Mouse (Mus musculus): ENCODE results near the gene Ube2e1. TPM values are rescaled to one million over a fixed set of nuclear protein-coding genes. Genes with fewer than 3 reads are reported as not detected.

The Ube2e1 gene
- polyA plus RNA-seq, 1 experiment from 2014 or later = 83.7 TPM

DNA sequence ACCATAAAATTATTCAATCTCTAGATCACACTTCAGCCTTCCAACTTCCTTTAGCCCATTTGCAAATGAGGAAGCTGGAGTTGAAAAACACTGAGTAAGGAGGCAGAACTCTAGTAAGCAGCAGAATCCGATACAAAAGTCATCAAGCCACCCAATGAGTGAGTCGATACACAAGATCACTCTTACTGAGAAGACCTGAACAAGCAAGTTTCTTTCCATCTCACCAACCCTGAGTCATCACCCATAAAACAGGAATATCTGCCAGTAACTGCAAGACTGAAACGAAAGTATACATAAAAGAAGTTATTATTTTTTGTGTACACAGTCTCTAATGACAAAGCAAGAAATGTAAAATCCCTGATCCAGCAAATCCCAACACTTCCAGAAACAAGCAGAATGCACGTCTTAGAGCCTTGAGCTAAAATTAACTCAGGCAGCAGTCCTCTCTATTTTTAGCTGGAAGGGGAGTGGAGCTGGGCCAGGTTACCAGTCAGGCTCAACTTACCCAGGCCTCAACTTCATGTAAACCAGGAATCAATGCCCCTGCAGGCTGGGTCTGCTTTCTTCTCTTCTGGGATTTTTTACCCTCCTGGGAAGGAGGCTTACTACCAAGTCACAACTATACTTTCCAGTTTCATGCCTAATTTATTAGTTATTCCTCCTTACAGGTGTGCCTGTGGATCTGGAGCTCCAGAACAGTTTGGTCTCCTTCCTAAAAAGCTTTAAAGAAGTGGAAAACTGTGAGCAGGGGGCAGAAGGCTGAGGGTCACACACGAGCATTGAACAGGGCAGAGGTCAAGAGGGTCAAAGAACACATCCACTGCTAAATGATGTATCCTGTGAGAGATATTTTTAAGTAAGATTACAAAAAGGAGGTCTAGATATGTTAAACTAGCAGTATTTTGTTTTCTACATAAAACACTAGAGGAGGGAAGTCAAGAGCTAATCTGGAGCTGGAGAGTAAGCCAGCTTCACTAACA lies 97.4 kb downstream of the Ube2e1 start:
- H3K9ac ChIP-seq (replicated peaks; ENCODE audit: low read depth) = no peak overlapping the region
- 0 out of 2 replicates have a peak overlapping the region, but pooled peaks have one; percentile 5 for H3K4me2 ChIP-seq (replicated peaks; ENCODE audit: low read depth, low read length)
- 0 out of 2 replicates have a peak, but pooled peaks cover 4% of the 10 kb centered on the region for H3K4me1 ChIP-seq (ENCODE audit: insufficient read depth, low read depth, low read length)
- peak; percentile 44 for DNase-seq (ENCODE audit: low spot score)
- H3K9me3 ChIP-seq (ENCODE audit: low read length) = no peaks in the 10 kb centered on the region
- ATAC-seq = no peak
- H3K27me3 ChIP-seq (replicated peaks; ENCODE audit: insufficient read depth, low read length) = no peaks in the 10 kb centered on the region
- H3K36me3 ChIP-seq (ENCODE audit: insufficient read depth, low read length) = no peaks in the 10 kb centered on the region
- H3K27ac ChIP-seq (ENCODE audit: low read length) = no peak overlapping the region
- TF ChIP-seq EP300 (IDR thresholded peaks at IDR 0.05) (no peak), CTCF (IDR thresholded peaks at IDR 0.05) (no peak)
- 34% methylated on average over 5 of the region's 5 CpGs for WGBS
- H3K4me3 ChIP-seq (ENCODE audit: low read depth, low read length) = no peak overlapping the region

DNA sequence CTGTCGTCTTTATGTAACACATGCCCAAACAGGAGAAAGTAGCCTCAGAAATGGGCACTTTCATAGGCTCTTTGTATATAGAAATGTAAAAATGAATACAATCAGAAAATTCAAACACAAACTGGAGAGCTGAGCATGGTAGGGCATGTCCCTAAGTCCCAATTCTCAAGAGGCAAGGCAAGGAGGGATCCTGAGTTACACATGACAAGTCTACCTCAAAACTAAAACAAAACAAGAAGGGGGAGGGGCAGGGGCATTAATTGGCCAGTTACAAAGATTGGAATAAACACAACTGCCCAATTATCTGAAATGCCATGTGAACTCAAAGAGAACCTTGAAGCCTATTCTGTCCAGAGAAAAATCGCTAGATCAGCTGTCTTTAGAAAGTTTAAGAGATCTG lies 98.6 kb downstream of the Ube2e1 start:
- H3K36me3 ChIP-seq (ENCODE audit: insufficient read depth, low read length) = no peaks in the 10 kb centered on the region
- ATAC-seq (no peak), DNase-seq (ENCODE audit: low spot score) (peak; percentile 42)
- WGBS = 78% methylated on average over 2 of the region's 2 CpGs
- no peak overlapping the region for H3K27ac ChIP-seq (ENCODE audit: low read length)
- no peaks in the 10 kb centered on the region for H3K9me3 ChIP-seq (ENCODE audit: low read length)
- H3K9ac ChIP-seq (replicated peaks; ENCODE audit: low read depth) = no peak overlapping the region
- H3K4me3 ChIP-seq (ENCODE audit: low read depth, low read length) = no peak overlapping the region
- no peak overlapping the region for H3K4me2 ChIP-seq (replicated peaks; ENCODE audit: low read depth, low read length)
- no peaks in the 10 kb centered on the region for H3K27me3 ChIP-seq (replicated peaks; ENCODE audit: insufficient read depth, low read length)
- TF ChIP-seq EP300 (IDR thresholded peaks at IDR 0.05) (no peak), CTCF (IDR thresholded peaks at IDR 0.05) (no peak)
- H3K4me1 ChIP-seq (ENCODE audit: insufficient read depth, low read depth, low read length) = 0 out of 2 replicates have a peak, but pooled peaks cover 4% of the 10 kb centered on the region

Other genes starting within 250 kb of the Ube2e1 start
- 12.5 and 15.1 TPM in 2 replicates for gene Nr1d2, start 92.7 kb downstream of the Ube2e1 start, polyA plus RNA-seq (2015; fragmentation: Nextera tagmentation; extraction: Ambion mirVana)
- 13.5 and 13.7 TPM in 2 replicates for gene Nkiras1, start 60.7 kb downstream of the Ube2e1 start, polyA plus RNA-seq (2015; fragmentation: Nextera tagmentation; extraction: Ambion mirVana)
- gene Rpl15, start 60.5 kb downstream of the Ube2e1 start, polyA plus RNA-seq (2015; fragmentation: Nextera tagmentation; extraction: Ambion mirVana) = 266 and 282 TPM in 2 replicates